Mouse (Mus musculus): ENCODE data around the gene Grin2a. TPM values are rescaled to one million over a fixed set of nuclear protein-coding genes. Genes with fewer than 3 reads are reported as not detected.

Gene Grin2a
- polyA plus RNA-seq (2014; fragmentation: Nextera tagmentation; extraction: Ambion mirVana) = 1.0 and 1.2 TPM in 2 replicates

DNA sequence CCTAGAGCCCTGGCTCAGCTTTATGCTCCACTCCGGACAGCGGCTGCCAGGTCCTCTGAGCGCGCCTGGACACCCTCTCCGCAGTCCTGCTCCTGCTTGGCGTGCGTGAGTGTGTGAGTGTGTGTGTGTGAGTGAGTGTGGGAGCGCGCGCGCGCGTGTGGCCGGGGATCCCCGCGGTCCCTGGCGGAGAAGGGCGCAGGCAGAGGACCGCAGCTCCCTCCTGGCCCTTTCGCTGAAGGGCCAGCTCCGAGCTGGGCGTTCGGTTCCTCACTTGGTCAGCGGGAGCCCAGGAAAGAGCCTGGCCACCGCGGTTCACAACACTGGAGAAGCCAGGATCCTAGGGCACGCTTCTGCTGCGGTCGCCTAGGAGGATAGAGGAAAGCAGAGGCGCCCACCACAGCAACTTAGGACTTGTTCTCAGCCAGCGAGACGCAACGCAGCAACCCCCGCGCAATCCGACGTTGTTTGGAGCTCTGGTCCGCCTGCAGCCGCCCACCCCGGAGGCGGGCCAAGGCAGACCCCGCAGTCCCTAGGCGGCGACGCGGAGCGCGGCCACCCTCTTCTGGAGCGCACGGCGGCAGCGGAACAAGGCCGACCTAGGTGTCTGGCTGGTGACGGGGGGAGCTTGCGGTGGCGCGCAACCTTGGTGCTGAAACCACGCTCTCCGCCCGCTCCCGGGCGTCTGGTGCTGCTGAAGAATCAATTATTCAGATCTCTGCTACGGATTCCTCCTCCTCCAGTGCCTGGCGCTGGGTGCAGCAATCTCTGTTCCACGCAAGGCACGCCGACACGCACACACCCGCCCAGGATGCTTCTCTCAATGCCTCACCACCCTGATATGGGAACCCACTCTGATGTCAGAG lies at the start of gene Grin2a:
Gene Grin2a, minus strand, starts transcription at position 610 of the 863 bp plus-strand sequence.
- Histone ChIP-seq H3K36me3 (ENCODE audit: control insufficient read depth, insufficient read depth, low read length) (no peaks in the 10 kb centered on the region), H3K4me3 (ENCODE audit: low read depth, low read length) (peak within 1 kb of the TSS; percentile 43), H3K4me1 (ENCODE audit: control insufficient read depth, insufficient read depth, low read length) (peaks cover 12% of the 10 kb centered on the region; the same call in 1 of the 2 replicates), H3K9ac (ENCODE audit: low read depth, low read length) (peak within 1 kb of the TSS; percentile 32), H3K27ac (replicated peaks; ENCODE audit: low read depth, low read length) (no peak within 1 kb of the TSS), H3K4me2 (ENCODE audit: low read depth, low read length) (peak within 1 kb of the TSS; percentile 76), H3K9me3 (ENCODE audit: control insufficient read depth, low read length) (no peaks in the 10 kb centered on the region), H3K27me3 (replicated peaks; ENCODE audit: control insufficient read depth, insufficient read depth, low read length) (peaks cover 64% of the 10 kb centered on the region)
- under 1% methylated on average over 43 of the region's 69 CpGs for WGBS
- ATAC-seq (ENCODE audit: low read depth) (no peak), DNase-seq (ENCODE audit: low spot score) (no peak)

DNA sequence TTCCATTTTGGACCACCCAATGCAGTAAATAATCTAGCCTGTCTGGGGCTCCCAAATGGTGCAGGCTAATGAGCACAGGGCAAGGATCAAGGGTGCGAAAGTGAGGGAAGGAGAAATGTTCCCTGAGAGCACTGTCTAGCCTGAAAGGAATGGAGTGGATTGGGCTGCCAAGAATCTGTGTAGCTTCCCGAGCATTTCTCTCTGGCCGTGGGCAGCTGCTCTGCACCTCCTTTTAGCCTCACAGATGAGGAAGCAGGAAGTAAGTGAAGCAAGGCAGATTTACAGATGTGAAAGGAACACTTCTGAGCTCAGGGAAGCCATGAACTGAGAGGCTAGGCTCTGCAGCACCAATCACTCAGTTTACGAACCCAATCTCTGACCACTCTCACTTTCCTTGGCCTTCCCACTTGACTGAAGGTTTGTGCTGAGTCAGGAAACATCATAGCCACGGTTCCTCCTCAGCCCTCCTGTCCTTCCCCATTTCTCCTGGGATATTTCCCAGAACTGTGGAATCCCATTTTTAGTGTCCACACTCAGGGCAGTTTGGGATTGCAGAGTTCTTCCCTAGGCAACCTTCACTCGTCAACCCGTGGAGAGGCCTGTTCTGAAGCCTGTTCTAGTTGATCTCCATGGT lies 40.3 kb upstream of the Grin2a start:
- H3K27me3 ChIP-seq (replicated peaks; ENCODE audit: control insufficient read depth, insufficient read depth, low read length) = no peaks in the 10 kb centered on the region
- no peak overlapping the region for H3K4me3 ChIP-seq (ENCODE audit: low read depth, low read length)
- no peak overlapping the region for H3K27ac ChIP-seq (replicated peaks; ENCODE audit: low read depth, low read length)
- DNase-seq (ENCODE audit: low spot score) (no peak), ATAC-seq (ENCODE audit: low read depth) (no peak)
- no peak overlapping the region for H3K9ac ChIP-seq (ENCODE audit: low read depth, low read length)
- WGBS = 74% methylated on average over 7 of the region's 7 CpGs
- H3K4me2 ChIP-seq (ENCODE audit: low read depth, low read length) = no peak overlapping the region
- H3K9me3 ChIP-seq (ENCODE audit: control insufficient read depth, low read length) = no peaks in the 10 kb centered on the region
- no peaks in the 10 kb centered on the region for H3K36me3 ChIP-seq (ENCODE audit: control insufficient read depth, insufficient read depth, low read length)
- H3K4me1 ChIP-seq (ENCODE audit: control insufficient read depth, insufficient read depth, low read length) = no peaks in the 10 kb centered on the region

DNA sequence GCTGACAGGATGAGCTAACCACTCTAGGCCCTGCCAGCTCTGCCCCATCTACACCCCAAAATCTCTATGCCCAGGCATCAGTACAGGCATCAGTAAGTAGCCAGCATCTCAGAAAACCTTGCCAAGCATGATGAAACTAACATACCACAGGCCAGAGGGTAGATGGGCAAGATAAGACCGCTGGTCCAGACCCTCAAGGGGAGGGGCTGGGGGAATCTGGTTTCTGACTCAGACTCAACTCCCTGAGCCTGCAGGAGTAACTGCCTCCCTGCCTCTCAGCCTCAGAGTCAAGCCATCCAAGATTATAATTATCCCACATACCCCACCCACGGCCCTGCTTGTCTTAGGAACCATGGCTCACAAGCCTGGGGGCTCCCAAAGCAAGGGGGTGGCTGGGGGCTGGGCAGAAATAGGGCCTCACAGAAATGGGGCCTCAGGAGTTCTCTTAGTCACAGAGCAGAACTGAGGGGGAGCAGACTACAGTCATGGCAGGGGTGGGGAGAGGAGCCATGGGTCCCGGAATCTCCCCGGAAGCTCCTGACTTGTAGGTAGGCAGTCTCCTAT lies 38.1 kb upstream of the Grin2a start:
- Histone ChIP-seq H3K9ac (ENCODE audit: low read depth, low read length) (no peak overlapping the region), H3K36me3 (ENCODE audit: control insufficient read depth, insufficient read depth, low read length) (no peaks in the 10 kb centered on the region), H3K4me1 (ENCODE audit: control insufficient read depth, insufficient read depth, low read length) (no peaks in the 10 kb centered on the region), H3K4me3 (ENCODE audit: low read depth, low read length) (no peak overlapping the region), H3K27ac (replicated peaks; ENCODE audit: low read depth, low read length) (no peak overlapping the region), H3K27me3 (replicated peaks; ENCODE audit: control insufficient read depth, insufficient read depth, low read length) (no peaks in the 10 kb centered on the region), H3K9me3 (ENCODE audit: control insufficient read depth, low read length) (no peaks in the 10 kb centered on the region), H3K4me2 (ENCODE audit: low read depth, low read length) (no peak overlapping the region)
- ATAC-seq (ENCODE audit: low read depth) (no peak), DNase-seq (ENCODE audit: low spot score) (no peak)
- 82% methylated on average over 4 of the region's 4 CpGs for WGBS

- H3K9me3 ChIP-seq (ENCODE audit: control insufficient read depth, low read length) = no peaks in the 10 kb centered on the region
- DNase-seq (ENCODE audit: low spot score) (no peak), ATAC-seq (ENCODE audit: low read depth) (no peak)
- H3K4me1 ChIP-seq (ENCODE audit: control insufficient read depth, insufficient read depth, low read length) = no peaks in the 10 kb centered on the region
- H3K36me3 ChIP-seq (ENCODE audit: control insufficient read depth, insufficient read depth, low read length) = no peaks in the 10 kb centered on the region
- H3K27me3 ChIP-seq (replicated peaks; ENCODE audit: control insufficient read depth, insufficient read depth, low read length) = no peaks in the 10 kb centered on the region
- H3K4me2 ChIP-seq (ENCODE audit: low read depth, low read length) = no peak overlapping the region
- H3K9ac ChIP-seq (ENCODE audit: low read depth, low read length) = no peak overlapping the region
- H3K27ac ChIP-seq (replicated peaks; ENCODE audit: low read depth, low read length) = no peak overlapping the region
- H3K4me3 ChIP-seq (ENCODE audit: low read depth, low read length) = no peak overlapping the region
Measured at GRCm38 (mm10) chr16:10031891-10032290, 36.5 kb upstream of the Grin2a start.

DNA sequence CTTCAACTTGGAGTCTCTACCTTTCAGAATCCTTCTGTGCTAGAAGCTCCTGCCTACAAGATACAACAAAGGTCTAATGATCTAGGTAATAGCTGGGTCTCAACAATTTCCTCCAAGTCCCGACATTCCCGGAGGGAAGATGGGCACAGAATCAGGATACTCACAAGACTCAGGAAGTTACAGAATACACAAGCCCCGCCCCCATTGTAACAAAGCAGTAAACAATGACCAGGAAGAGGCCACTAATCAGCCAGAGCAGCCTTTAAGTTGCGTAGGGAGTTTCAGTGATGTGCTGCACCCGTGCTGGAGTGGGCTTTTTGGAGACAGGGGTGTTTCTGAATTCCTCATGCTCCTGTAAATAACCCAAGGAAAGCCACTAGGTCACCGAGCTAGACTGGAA lies 31.4 kb upstream of the Grin2a start:
- ATAC-seq (ENCODE audit: low read depth) (no peak), DNase-seq (ENCODE audit: low spot score) (no peak)
- no peaks in the 10 kb centered on the region for H3K36me3 ChIP-seq (ENCODE audit: control insufficient read depth, insufficient read depth, low read length)
- H3K9me3 ChIP-seq (ENCODE audit: control insufficient read depth, low read length) = no peaks in the 10 kb centered on the region
- WGBS = 74% methylated on average over 6 of the region's 6 CpGs
- no peaks in the 10 kb centered on the region for H3K27me3 ChIP-seq (replicated peaks; ENCODE audit: control insufficient read depth, insufficient read depth, low read length)
- no peak overlapping the region for H3K9ac ChIP-seq (ENCODE audit: low read depth, low read length)
- H3K27ac ChIP-seq (replicated peaks; ENCODE audit: low read depth, low read length) = no peak overlapping the region
- no peaks in the 10 kb centered on the region for H3K4me1 ChIP-seq (ENCODE audit: control insufficient read depth, insufficient read depth, low read length)
- H3K4me2 ChIP-seq (ENCODE audit: low read depth, low read length) = no peak overlapping the region
- no peak overlapping the region for H3K4me3 ChIP-seq (ENCODE audit: low read depth, low read length)

GRCm38 (mm10) chr16:10009743-10010142 lies 14.4 kb upstream of the Grin2a start:
- no peak for DNase-seq (ENCODE audit: low spot score)
- 60% methylated on average over 1 of the region's 1 CpGs for WGBS
- no peak for ATAC-seq (ENCODE audit: low read depth)

DNA sequence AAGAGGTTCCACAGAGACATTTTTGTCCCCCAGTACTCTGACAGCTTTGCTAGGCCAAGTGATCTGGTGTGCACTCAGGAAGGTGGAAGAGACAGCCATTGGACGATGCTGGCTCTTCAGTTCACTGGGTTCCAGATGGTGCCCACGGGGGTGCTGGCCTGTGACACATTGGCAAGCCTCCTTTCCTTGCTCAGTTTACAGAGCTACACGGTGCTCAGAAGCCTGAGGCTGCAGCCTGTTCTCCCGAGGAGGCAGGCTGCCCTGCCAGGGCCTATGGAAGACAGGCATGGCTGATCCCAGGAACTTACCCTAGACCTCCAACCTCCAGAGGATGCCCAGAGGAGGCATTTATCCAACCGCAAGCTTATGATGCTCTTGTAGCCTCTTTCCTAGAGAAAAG lies 10.2 kb upstream of the Grin2a start:
- WGBS = 85% methylated on average over 5 of the region's 5 CpGs
- no peaks in the 10 kb centered on the region for H3K27me3 ChIP-seq (replicated peaks; ENCODE audit: control insufficient read depth, insufficient read depth, low read length)
- no peak overlapping the region for H3K4me2 ChIP-seq (ENCODE audit: low read depth, low read length)
- no peak overlapping the region for H3K9ac ChIP-seq (ENCODE audit: low read depth, low read length)
- no peak overlapping the region for H3K27ac ChIP-seq (replicated peaks; ENCODE audit: low read depth, low read length)
- 0 out of 2 replicates have a peak, but pooled peaks cover 5% of the 10 kb centered on the region for H3K9me3 ChIP-seq (ENCODE audit: control insufficient read depth, low read length)
- no peaks in the 10 kb centered on the region for H3K36me3 ChIP-seq (ENCODE audit: control insufficient read depth, insufficient read depth, low read length)
- DNase-seq (ENCODE audit: low spot score) = no peak
- no peak for ATAC-seq (ENCODE audit: low read depth)
- H3K4me3 ChIP-seq (ENCODE audit: low read depth, low read length) = no peak overlapping the region
- H3K4me1 ChIP-seq (ENCODE audit: control insufficient read depth, insufficient read depth, low read length) = no peaks in the 10 kb centered on the region

More at GRCm38 (mm10) chr16:10009743-10010142, 14.4 kb upstream of the Grin2a start:
- Histone ChIP-seq H3K4me3 (ENCODE audit: low read depth, low read length) (no peak overlapping the region), H3K9ac (ENCODE audit: low read depth, low read length) (no peak overlapping the region), H3K4me2 (ENCODE audit: low read depth, low read length) (no peak overlapping the region), H3K9me3 (ENCODE audit: control insufficient read depth, low read length) (0 out of 2 replicates have a peak, but pooled peaks cover 14% of the 10 kb centered on the region), H3K27ac (replicated peaks; ENCODE audit: low read depth, low read length) (no peak overlapping the region), H3K36me3 (ENCODE audit: control insufficient read depth, insufficient read depth, low read length) (no peaks in the 10 kb centered on the region), H3K27me3 (replicated peaks; ENCODE audit: control insufficient read depth, insufficient read depth, low read length) (no peaks in the 10 kb centered on the region), H3K4me1 (ENCODE audit: control insufficient read depth, insufficient read depth, low read length) (no peaks in the 10 kb centered on the region)

DNA sequence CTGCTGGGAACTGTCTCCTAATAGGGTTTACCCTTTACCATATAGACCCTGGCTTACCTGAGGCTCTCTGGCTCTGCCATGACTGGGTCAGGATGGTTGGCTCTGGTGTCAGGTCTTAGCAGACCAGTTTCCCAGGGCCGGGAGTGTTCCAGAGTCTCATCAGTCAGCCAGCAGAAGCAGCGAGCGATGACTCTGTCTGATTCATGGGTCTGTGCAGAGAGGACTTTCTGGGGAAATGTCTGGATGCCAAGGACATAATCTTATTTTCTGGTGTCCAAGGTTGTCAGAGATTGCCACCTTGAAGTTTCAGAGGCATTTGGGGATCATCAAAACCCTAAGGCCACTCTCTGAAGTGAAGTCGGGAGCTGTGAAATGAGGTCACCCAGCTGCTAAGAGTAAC lies 8.7 kb upstream of the Grin2a start:
- no peak for ATAC-seq (ENCODE audit: low read depth)
- Histone ChIP-seq H3K9ac (ENCODE audit: low read depth, low read length) (no peak overlapping the region), H3K4me1 (ENCODE audit: control insufficient read depth, insufficient read depth, low read length) (no peaks in the 10 kb centered on the region), H3K9me3 (ENCODE audit: control insufficient read depth, low read length) (no peaks in the 10 kb centered on the region), H3K4me2 (ENCODE audit: low read depth, low read length) (no peak overlapping the region), H3K27ac (replicated peaks; ENCODE audit: low read depth, low read length) (no peak overlapping the region), H3K4me3 (ENCODE audit: low read depth, low read length) (no peak overlapping the region), H3K27me3 (replicated peaks; ENCODE audit: control insufficient read depth, insufficient read depth, low read length) (no peaks in the 10 kb centered on the region), H3K36me3 (ENCODE audit: control insufficient read depth, insufficient read depth, low read length) (no peaks in the 10 kb centered on the region)
- no peak for DNase-seq (ENCODE audit: low spot score)
- WGBS = 83% methylated on average over 4 of the region's 4 CpGs

Measured in embryonic facial prominence, embryonic 14.5 days (tissue).